Mouse (Mus musculus) hindlimb bud, embryonic 11.5 days (tissue): ENCODE data around the gene Otud3.
"Not testable (repeated sequence)": the region's sequence is repeated elsewhere in the genome, so short reads cannot be mapped to it uniquely, and the experiment has no call there.

ENCODE experiments used
- DNase-seq: peaks from one replicate; pipeline ENCODE4 v3.0.0-alpha.2; 2012; ENCODE audit warnings: low read depth, low spot score; ENCODE audit errors: extremely low spot score

Gene Otud3

DNA sequence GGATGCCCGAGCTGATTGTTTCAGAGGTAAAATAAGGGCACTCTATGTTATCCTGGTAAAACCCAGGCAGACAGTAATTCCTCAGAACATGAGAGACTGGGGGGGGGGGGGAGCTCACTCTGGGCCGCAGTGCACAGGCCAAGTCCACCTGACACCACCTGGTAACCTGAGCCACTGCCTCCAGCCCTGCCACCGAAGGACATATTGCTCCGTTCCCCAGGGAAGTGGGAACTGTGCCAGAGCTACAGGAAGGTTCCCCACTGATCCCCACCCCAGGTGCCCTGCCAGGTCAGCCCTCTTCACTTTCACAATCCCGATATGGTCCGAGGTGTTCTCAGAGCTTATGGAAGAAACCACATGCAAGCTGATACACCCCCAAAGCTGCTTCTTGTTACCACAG lies 21.1 kb downstream of the Otud3 start:
- DNase-seq = no peak

GRCm38 (mm10) chr4:138889635-138890034 lies 24.1 kb downstream of the Otud3 start:
- DNase-seq = no peak

DNA sequence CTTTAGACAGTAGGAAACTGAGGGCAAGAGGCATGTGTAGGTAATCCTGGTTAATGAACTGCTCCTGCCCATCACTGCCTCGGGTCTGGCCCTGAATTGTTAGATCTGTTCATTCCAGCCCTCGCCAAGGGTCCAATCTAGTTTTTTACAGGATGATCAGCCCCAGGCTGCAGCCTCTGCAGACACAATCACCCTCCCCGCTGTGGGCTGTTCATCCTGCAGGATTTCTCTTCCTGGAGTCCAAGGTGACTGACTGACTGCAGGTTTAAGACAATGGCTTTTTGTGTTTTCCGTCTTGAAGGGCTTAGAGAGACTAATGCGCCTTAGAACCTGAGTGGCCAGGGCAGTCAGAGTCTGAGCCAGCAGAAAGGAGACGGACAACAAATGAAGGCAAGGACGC lies 24.6 kb downstream of the Otud3 start:
- DNase-seq = no peak

- peak; percentile 62 for DNase-seq
These were observed 29.5 kb downstream of the Otud3 start for GRCm38 (mm10) chr4:138884261-138884660.

GRCm38 (mm10) chr4:138882179-138882578 lies 31.6 kb downstream of the Otud3 start:
- DNase-seq = no peak

- DNase-seq = no peak
These were observed 32.7 kb downstream of the Otud3 start for GRCm38 (mm10) chr4:138880811-138881584.

GRCm38 (mm10) chr4:138879808-138880207 lies 33.9 kb downstream of the Otud3 start:
- DNase-seq = no peak

- no peak for DNase-seq
These were observed 35.0 kb downstream of the Otud3 start for GRCm38 (mm10) chr4:138878783-138879182.

DNA sequence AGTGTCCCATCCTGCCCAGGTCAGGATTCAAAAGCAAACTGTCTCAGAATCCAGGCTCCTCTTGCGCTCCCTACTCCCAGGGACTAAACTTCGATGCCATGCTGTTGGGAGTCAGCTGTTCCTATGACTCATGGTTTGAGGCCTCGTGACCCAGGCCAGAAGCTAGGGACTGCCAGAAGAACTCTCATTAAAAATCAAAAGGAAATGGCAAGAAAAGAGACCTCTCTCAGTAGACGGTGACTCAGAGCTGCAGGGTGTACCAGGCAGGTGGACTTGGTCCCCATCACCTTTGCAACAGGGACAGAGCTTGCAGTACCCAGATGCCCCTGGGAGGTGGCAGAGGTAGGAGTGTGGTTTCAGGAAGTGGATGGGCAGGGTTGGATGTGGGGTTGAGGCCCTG lies 36.0 kb downstream of the Otud3 start, which contains the start of gene Pla2g2e:
TSS of gene Pla2g2e (plus strand) at position 212 of the 400 bp plus-strand sequence.
- no peak for DNase-seq

DNA sequence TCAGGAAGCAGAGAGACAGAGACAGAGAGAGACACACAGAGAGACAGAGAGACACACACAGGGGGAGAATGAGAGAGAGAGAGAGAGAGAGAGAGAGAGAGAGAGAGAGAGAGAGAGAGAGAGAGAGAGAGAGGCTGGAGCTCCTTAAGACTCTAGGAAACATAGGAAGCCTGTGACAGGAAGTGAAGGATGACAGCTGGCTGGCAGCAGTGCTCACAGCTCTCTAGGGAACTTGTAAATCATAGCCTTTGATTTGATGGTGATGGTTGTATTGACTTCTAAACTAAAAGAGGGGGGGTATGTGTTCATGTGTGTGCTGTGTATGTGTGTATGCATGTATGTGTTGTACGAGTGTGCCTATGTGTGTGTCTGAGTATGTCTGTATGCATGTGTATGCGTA lies 37.8 kb downstream of the Otud3 start:
- no peak for DNase-seq

GRCm38 (mm10) chr4:138875275-138875674 lies 38.5 kb downstream of the Otud3 start:
- not testable (repeated sequence) for DNase-seq

DNA sequence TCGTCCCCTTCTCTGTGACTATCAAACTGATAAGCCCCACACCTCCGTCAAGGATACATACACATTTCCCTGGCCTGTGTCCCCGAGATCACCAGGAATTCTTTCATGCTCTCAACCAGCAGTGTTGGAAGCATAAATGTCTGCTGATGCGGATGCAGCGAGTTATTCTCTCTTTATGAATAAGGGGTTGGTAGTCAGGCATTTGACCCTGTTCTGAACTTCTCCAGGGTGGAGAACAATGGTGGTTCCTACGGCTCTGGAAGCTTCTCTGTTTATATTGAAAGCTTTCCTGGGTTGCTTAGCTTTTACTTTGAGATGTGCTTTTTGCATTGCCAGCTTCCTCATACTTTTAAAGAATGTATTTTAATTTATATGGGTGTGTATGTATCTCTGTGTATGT lies 39.9 kb downstream of the Otud3 start, which contains the start of gene Gm13030:
TSS of gene Gm13030 (minus strand) at position 101 of the 400 bp plus-strand sequence.
- no peak for DNase-seq

GRCm38 (mm10) chr4:138868666-138869065 lies 45.1 kb downstream of the Otud3 start:
- DNase-seq = no peak

DNA sequence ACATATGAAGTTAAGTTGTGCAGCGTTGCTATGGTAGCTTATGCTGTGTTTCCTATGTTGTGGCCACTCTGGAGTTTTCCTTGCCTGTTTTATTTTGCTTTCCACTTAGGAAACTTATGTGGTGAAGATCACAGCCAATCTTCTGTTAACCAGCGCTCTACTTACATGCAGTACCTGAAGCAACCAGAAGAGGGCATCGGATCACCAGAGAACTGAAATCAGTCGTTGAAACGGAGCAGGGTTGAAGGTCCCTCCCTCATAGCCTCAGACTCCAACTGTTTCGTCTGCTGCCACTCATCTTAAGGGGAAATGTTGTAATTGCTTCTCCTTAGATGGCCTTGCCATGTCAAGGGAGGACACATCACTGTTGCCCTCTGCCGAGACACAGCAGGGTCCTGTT lies 47.3 kb downstream of the Otud3 start:
- DNase-seq = peak; percentile 76

GRCm38 (mm10) chr4:138865991-138866390 lies 47.8 kb downstream of the Otud3 start:
- no peak for DNase-seq

- no peak for DNase-seq
These were observed 48.7 kb downstream of the Otud3 start for GRCm38 (mm10) chr4:138865092-138865491.

GRCm38 (mm10) chr4:138863344-138863998 lies 50.3 kb downstream of the Otud3 start, which contains the start of gene Pla2g5:
Pla2g5 (minus strand) TSS chr4:138863482.
- DNase-seq = no peak

GRCm38 (mm10) chr4:138859728-138860127 lies 54.0 kb downstream of the Otud3 start:
- no peak for DNase-seq

DNA sequence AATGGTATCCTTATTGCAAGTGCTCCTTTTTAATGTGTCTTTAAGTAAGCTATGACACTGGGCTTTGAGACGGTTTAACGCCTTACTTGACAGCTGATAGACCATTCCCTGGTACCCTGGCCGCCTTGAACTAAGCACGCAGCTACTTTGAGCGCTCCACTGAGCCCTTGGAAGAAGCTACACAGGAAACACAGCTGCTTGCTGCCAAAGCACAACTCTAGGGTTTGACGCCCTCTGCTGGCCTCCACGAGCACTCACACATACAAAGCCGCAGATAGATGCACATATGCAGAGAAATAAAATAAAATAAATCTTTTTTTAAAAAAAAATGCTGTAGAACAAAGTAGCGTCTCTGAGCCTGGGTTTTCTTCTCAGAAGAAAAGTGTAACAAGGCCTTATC lies 54.5 kb downstream of the Otud3 start:
- no peak for DNase-seq

DNA sequence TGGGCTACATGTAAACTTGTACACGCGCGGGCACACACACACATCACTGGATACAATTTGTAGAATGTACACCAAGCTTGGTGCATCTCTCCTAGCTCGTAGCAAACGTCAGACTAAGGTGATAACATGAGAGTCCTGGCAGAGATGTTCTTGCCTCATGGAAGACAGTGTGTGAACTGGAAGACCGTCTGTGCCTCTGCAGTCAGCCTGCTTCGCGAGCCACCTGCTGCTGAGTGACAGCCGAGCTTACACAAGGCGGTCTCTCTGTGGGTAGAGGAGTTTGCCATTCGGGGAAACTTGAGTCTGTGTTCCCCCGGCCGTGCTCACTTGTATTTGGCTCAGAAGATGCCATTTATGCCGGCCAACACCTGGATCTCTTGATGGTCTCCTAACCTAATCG lies 55.3 kb downstream of the Otud3 start:
- no peak for DNase-seq

GRCm38 (mm10) chr4:138857576-138857975 lies 56.2 kb downstream of the Otud3 start:
- DNase-seq = no peak

DNA sequence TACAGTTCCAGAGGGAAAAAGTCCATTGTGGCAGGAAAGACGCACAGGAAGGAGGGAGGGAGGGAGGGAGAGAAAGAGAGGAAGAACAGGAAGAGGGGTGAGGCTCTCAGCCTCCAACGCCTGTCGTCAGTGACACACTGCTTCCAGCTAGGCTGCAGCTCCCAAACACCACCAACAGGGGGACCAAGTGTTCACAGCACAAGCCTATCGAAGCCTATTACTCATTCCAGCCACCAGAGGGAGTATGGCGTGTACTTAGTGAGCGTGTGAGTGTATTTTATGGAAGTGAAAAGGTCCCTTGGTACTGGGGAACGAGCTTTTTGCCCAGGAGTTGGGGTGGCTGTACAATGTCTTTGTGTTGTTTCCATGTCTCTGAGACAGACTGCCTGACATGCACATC lies 57.3 kb downstream of the Otud3 start:
- DNase-seq = peak; percentile 72
